ENCODE assay signal across 15 mouse cellular contexts in genomic region chr5:65063266-65063665, GRCm38 (mm10). TPM values are rescaled to one million over a fixed set of nuclear protein-coding genes. Genes with fewer than 3 reads are reported as not detected.
"Had no signal": no experiment of that assay in that cellular context is flagged by ENCODE, and none has a peak within 500 bp of the region (broad histone marks: within the 10 kb centered on the region; RNA-seq: fewer than 3 reads in every experiment).

No protein-coding gene starts in this region.

- DNase-seq: cerebellum, adult 9-10 months; cerebellum, adult 9-11 months; cerebellum, postnatal 10 days; cerebellum, postnatal 14 days; cerebellum, postnatal 25 days; cerebellum, postnatal 36 days; embryo, embryonic 11 days; forebrain, postnatal 0 days; gastrocnemius, adult 2 months; gastrocnemius, postnatal 10 days; gastrocnemius, postnatal 14 days; gastrocnemius, postnatal 25 days; heart, adult 18-20 months; heart, adult 2 months had no signal

RNA-seq across cellular contexts. Expression of gene Tmem156, which starts 28.7 kb away (rescaled TPM):
- total RNA-seq: gastrocnemius, adult 18-20 months; gastrocnemius, adult 2 months; gastrocnemius, postnatal 14 days; gastrocnemius, postnatal 25 days had no signal
